Mouse (Mus musculus): ENCODE results near the gene Cdk7. TPM values are rescaled to one million over a fixed set of nuclear protein-coding genes. Genes with fewer than 3 reads are reported as not detected.
A peak's percentile ranks its signal among the peaks of the same experiment; 100 is the strongest.
"Not testable (repeated sequence)": the region's sequence is repeated elsewhere in the genome, so short reads cannot be mapped to it uniquely, and the experiment has no call there.

The Cdk7 gene
- total RNA-seq, 2 experiments from 2014 or later = 21.1 to 22.2 TPM

DNA sequence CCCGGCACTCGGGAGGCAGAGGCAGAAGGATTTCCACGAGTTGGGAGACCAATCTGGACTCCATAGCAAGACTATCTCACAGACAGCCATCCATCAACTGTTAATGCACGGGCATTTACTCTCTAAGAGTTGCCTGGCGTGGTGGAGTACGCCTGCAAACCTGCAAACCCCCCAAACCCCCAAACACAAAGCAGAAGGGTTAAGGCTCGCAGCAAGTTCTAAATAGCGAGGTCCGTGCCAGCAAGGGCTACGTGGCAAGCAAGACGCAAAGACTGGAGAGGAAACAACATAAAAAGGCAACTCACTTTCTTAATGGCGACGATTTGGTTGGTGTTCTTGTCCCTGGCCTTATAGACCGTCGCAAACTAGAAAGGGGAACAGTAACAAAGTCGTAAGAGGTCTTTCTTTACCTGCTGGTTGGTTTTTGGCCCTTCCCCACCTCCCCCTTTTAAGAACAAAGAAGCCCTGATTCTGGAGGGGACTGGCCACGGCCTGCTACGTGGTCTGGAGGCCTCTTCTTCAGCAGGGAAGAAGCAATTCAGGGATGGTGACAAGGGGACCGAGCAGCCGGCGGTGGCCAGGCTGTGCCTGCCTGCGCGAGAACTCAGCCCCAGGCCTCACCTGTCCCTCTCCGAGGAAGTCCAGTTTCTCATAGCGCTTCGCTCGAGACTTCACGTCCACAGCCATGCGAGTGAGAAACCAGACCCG lies 432 bp downstream of the Cdk7 start:
- intact Hi-C loops (cut with DNase I) = loop anchor here (2.0 to 5.0 kb wide), 2 partner anchors 80 to 102 kb away; partner anchors contain the start of genes Ak6, Rad17, Slc30a5 and Taf9
- DNase-seq = peak in 1 of 2 experiments; percentile 18

DNA sequence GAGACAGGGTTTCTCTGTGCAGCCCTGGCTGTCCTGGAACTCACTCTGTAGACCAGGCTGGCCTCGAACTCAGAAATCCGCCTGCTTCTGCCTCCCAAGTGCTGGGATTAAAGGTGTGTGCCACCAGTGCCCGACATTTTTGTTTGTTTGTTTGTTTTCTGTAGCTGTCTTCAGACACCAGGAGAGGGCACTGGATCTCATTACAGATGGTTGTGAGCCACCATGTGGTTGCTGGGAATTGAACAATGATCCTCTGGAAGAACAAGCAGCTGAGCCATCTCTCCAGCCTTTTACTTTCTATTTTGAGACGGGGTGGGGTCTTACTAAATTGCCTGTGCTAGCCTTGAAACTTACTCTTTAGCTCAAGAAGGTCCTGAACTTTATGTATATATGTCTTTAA lies 2.2 kb downstream of the Cdk7 start:
- intact Hi-C loops (cut with DNase I); DNase-seq: not testable (repeated sequence)

DNA sequence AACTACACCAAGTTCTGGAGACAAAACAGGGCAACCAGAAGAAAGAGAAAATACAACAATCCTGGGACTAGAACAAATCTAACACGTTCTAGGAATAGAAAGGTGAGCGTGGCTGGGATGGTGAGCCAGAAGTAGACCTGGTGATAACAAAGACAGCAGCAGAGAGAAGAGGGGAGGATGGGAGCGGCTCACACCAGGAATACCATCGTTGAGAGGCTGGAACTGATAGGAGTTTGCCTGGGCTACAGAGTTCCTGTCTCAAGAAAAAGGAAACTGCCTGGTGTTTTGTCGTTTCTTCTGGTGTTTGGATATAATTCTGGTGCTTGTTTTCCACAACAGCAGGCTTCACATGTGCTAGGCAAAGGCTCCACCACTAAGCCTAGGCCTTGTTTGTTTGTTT lies 2.7 kb downstream of the Cdk7 start:
- intact Hi-C loops (cut with DNase I) = no loop called here

DNA sequence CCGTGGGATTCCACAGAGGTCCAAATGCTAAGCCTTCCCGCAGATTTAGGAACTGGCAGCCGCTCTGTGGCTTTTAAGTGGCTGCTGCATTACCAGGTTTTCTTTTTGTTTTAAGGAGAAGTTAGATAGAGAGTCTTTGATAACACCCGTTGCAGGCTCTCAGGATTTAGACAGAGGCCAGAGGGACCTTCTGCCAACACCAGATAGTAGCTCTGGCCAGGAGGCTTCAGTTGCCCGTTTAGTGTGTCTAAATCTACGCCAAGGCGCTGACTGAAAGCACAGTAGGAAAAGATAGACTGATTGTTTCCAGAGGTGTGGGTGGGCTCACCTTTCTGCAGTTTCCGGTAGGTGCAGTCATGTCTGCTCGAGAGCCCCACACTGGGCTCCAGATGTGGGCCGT lies 5.5 kb downstream of the Cdk7 start:
- intact Hi-C loops (cut with DNase I) = no loop called here
- no peak for DNase-seq

More for the DNA sequence above, 2.7 kb downstream of the Cdk7 start:
- no peak for DNase-seq

DNA sequence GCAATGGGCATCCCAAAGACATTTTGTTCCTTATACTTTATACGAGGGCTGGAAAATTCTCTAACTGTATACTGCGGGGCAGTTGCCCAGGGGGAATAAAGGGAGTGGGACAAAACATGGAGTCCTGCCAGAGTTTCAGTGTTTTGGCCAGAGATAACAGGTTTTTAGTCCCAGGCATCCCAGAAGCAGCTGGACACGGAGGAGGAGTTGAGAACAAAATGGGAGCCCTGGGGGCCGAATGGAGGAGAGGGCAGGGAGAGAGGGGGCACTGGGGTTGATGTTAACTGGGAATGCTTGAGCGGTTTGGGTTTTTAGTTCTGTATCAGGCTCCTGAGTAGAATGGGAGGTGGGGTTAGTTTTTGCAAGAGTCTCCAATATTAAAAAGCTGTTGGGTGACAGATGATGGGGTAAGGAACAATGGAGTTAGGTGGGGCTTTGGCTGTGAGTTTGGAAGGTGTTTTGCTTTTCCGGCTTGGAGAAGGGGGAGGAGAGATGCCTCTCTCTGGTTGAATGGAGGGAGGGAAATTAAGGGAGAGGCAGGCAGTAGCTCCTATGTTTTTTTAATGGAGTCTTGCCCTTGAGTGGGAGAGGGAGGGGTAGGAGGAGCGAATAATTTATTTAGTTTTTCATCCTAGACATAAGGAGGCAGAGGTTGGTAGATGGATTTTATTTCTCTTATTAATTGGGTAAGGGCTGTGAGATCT lies 6.5 kb downstream of the Cdk7 start:
- no peak for DNase-seq
- intact Hi-C loops (cut with DNase I) = no loop called here

DNA sequence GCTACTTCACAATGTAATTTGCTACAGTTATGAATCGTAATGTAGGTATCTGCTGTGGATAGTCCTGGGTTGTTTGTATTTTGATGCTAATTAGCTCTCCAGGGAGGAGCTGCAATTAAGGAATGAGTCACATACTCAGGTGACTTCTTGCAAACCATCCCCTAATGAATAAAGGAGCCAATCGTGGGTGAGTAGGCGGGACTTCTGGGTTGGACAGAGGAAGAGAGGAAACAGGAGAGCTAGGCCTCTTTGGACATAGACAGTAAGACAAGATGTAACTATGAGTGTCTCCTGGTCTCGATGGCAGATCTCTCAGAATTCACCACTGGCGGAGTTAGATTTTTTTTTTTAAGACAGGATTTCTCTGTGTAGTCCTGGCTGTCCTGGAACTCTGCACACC lies 9.1 kb downstream of the Cdk7 start:
- intact Hi-C loops (cut with DNase I) = no loop called here
- DNase-seq = no peak

DNA sequence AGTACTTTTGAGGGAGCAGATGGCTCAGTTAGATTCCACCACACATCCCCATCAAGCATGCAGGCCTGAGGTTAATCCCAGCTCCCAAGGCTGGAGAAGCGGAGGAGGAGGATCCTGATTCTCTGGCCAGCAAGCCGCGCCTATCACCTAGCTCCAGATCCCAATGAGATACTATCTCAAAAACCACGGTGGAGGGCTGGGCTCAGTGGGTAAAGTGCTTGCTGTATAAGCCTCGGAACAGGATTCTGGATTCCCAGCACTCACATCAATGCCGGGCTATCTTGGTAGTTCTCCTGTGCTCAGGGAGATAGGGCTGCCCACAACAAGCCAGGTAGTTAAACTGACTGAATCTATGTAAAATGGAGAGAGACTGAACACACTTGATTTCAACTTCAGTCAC lies 15.3 kb downstream of the Cdk7 start:
- intact Hi-C loops (cut with DNase I) = no loop called here
- DNase-seq = no peak

DNA sequence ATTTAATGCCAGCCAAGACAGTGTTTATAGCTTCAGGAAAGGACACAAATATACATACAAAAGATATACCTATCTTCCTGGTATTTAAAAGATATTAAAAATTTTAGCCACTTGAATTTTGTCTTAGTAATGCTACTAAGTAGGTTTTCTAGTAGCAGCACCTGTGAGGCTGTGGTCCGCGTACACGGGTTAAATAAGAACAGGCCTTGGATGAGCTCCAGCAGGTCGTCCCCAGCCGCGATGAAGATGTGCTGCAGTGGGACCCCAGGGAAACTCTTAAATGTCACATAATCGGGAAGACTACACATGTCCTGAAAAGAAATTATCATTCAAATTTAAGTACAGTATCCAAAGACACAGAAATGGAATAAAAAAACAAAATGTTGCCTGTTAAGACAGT lies 24.5 kb downstream of the Cdk7 start:
- intact Hi-C loops (cut with DNase I) = no loop called here
- DNase-seq = no peak

DNA sequence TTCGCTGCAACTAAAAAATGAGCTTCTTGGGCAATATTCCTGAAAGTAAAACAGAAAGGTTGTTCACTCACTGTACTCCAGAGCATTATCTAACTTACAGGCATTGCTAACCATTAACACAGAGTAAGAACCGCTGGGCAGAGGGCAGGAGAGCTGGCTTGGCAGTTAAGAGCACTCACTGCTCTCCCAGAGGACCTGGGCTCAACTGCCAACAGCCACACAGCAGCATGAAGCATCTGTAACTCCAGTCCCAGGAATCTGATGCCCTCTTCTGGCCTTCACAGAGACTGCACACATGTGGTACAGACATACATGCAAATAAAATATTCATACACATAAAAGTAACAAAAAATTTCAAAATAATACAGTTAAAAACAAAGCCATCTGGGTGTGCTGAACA lies 27.3 kb downstream of the Cdk7 start:
- intact Hi-C loops (cut with DNase I) = no loop called here
- no peak for DNase-seq

DNA sequence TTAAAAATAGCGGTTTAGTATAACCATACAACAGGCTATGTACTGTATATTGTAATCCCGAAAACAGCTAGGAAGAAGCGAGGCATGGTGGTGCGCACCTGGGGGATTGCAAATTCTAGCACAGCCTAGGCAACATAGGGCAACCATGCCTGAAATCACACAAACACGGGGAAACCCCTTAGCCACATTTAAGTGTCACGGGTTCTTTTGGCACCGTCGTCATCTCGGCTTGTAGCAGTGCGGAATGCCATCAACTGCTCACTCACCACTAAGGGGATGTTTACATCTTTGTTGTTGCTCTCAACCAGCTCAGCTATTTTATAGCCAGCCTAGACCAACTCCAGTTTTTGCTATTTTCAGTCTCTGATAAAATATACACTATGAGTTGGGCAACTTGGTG lies 31.9 kb downstream of the Cdk7 start:
- DNase-seq = no peak
- intact Hi-C loops (cut with DNase I) = no loop called here

DNA sequence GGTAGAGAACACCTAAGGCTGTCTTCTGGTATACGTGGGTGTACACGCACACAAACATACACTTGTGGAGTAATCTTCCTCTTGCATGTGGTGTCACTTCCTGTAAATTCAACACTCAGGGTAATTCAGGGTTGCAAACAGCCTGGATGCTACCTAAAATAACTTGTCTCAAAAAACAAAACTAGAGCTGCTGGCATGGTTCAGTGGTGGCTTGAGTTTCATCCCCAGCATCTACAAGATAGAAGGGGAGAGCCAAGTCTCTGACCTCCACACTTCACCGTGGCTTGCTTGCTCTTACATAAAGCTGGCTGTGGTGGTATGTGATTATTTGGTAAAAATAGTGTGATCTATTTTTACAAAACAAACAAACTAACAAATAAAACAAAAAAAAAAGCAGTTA lies 33.2 kb downstream of the Cdk7 start:
- DNase-seq = no peak
- intact Hi-C loops (cut with DNase I) = no loop called here

DNA sequence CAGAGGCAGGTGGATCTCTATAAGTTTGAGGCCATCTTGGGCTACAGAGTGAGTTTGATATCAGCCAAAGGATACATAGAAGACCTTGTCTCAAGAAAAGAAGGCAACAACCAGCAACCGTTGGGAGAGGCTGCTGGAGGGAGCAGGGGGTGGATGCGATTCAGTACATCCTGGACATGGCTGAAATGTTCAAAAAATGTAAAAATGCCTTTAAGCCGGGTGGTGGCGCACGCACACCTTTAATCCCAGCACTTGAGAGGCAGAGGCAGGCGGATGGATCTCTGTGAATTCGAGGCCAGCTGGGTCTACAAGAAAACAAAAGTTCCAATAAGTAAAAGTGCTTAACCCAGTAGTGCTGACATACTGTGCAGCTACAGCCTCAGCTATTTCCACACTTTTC lies 43.2 kb downstream of the Cdk7 start:
- DNase-seq = no peak

DNA sequence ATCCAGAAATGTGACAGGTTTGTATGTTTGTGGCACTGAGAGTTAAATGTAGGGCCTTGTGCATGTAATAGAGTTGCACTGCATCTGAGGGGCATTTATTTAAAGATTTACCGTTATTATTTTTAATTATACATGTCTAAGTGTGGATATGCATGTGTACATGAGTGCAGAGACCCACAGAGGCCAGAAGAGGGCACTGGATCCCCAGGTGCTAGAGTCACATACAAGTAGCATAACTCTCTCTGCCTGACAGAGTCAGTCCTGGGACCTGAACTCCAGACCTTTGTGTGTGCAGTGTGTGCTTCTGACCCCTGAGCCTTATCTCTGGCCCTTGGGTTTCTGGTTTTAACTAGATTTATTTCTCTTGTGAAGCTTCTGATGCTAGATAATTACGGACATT lies 46.4 kb downstream of the Cdk7 start:
- intact Hi-C loops (cut with DNase I) = no loop called here

More for the DNA sequence above, 43.2 kb downstream of the Cdk7 start:
- intact Hi-C loops (cut with DNase I) = no loop called here

DNA sequence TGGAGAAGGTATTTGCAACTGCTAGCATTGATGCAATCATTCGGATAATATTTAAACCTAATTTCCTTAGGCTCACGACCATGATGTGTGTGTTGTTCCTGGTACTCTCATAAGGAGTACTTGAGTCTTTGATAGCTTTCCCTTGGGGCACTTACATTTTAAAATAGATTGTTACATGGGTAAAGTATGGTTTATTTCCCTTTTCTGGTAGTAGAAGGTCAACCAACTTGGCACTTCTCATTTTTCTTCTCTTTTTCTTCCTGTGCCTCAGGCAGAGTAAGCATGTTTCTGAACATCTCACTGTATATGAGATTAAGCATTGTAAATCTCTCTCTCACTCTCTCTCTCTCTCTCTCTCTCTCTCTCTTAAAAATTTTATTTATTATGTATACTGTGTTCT lies 47.9 kb downstream of the Cdk7 start:
- intact Hi-C loops (cut with DNase I) = no loop called here
- no peak for DNase-seq

More for the DNA sequence above, 46.4 kb downstream of the Cdk7 start:
- DNase-seq = no peak

DNA sequence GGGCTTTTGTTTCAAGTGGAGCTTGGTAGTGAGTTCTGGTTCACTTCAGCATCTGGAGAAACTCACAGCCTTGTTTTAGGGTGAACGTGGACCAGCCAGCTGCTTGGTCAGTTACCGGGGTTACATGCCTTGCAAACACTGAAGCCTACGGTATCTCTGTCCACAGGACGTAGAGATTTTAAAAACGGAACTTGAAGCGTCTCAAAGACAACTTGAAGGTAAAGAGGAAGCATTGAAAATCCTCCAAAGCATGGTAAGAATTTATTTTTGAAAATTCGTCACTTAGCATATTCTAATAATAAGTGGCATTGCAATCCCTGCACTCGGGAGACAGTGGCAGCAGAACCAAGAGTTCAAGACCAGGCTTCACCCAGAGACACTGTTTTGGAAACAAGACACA lies 49.1 kb downstream of the Cdk7 start:
- no peak for DNase-seq
- intact Hi-C loops (cut with DNase I) = no loop called here

DNA sequence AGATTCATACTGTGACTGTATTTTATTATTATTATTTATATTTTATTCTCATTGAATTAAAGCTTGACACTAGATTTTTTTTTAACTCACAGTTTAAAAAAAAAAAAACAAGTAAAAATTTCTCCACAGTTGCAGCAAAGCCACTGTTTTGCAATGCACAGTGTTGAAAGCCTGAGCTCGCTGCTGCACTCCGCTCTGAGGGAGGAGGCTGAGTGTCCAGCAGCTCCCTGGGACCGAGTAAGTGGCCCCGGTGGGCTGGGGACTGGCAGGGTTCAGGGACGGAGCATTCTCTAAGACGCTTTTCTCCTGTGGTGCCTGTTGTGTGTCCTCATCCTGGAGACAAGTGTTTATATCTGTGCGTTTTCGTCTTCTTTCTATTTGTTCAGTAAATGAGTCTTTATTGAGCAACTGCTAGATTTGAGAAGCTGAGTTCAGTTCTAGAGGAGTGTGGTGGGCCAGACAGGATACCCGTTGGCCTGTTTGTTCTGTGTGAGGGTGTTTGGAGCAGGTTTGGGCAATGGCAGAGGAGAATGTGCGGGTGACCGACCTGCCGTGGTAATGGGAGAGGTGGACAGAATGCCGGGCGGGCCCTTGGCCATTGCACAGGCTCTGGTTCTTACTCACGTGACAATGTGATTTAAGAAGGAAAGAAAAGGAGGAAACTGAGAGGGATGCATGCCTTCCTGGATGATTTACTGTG lies 54.7 kb downstream of the Cdk7 start:
- intact Hi-C loops (cut with DNase I) = no loop called here
- DNase-seq = no peak

DNA sequence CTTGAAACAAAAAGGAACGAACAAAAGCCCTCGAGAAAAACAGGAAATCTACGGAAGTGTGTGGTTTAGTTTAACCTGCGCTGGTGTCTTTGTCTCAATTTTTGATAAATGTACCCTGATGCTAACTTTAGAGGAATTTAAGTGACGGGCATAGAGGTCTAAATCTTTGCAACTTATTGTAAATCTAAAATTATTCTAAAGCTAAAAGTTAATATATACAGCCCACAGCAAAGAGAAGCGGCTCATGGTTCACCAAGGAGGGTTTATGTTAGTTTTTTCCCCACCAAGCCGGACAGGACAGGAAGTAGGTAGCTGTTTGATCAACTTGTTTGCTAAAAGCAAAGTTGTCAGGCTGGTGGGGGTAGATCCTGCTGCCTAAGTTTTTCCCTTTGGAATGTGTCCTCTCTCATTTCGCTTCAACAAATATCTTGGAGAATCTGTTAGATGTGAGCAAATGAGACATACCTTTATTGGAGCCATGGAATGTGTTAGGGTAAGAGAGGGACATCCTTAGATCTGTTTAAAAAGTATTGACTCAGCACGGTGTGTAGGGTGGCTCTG lies 60.5 kb downstream of the Cdk7 start:
- intact Hi-C loops (cut with DNase I) = no loop called here
- DNase-seq = no peak

DNA sequence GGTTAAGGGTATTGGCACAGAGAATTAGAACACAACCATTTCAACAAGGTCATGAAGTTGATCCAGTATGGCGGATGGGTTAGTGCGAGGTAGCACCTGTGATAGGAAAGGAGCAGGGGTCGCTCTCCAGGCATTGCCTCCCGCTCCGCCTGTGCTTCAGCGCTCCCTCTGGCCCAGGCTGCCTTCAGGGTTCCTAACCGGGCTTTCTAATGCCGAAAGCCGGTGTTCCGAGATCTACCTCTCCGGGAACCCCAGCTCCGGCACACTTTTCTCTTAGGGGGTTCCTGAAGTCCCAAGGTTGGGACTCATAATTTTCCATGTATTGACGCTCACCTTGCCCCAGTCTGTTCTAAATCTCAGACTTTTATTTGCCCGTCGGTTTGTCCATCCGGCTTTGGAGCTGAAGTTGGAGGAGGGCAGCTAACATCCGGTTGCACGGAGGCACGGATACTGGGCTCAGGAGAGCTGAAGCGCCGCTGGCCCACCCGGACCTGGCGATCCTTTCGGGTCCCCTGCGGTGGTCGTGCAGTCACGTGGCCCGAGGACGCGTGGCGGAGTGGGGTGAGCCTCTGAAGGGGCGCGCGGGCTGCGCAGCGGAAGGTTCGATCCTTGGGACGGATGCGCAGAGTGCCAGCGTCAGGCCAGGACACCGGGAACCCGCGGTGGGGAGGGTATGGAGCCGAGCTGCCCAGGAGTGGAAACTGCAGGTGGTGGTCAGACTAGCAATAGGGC lies 61.3 kb downstream of the Cdk7 start, which contains the start of gene Ccdc125:
Ccdc125 (plus strand) TSS at position 427 of the 732 bp plus-strand sequence.
- intact Hi-C loops (cut with DNase I) = no loop called here
- DNase-seq = peak; percentile 25

DNA sequence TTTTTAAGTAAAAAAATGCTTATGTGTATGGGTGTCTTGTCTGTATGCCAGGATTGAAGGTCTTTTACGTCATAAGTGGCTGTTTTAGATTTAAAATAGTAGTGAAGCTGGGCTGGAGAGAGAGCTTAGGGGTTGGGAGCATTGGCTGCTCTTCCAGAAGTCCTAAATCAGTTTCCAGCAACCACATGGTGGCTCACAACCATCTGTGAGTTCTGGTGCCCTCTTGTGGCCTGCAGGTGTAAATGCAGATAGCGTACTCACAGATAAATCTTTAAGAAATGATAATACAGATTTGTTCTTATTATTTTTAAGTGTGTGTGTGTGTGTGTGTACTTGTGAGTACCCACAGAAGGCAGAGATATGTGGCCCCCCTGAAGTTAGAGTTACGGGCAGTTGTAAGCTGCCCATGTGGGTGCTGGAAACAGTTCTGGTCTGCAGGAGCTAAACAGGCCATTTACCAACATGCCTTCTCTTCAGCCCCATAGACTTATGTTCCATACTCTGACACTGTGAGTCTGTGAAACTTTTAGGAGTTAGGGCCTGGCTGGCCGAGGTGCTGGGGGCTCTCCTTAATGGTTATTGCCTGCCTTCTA lies 70.8 kb downstream of the Cdk7 start:
- intact Hi-C loops (cut with DNase I) = loop anchor here (10.0 kb wide), 2 partner anchors 555 to 1305 kb away; partner anchors contain the start of genes Bdp1 and Serf1
- DNase-seq = peak; percentile 40 to 63

DNA sequence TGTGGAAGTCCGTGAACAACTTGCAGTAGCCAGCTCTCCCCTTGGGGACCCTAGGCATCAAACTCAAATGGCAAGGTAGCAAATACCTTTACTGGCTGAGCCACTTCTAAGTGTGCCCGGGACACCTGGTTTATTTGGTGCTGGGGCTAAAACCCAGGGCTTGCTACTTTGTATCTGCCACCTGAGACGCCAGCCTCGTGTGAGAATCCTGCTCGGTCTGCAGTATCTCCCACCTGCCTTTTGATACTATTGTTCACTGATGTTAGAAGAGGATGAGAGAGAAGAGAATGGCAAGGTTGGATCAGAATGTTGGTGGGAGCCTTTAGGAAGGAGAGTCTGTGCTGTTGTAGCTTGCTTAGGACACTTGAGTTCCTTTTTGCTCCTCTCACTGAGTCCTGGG lies 72.6 kb downstream of the Cdk7 start:
- no peak for DNase-seq
- intact Hi-C loops (cut with DNase I) = loop anchor here (10.0 kb wide), 2 partner anchors 553 to 1303 kb away; partner anchors contain the start of genes Bdp1 and Serf1
